Mouse (Mus musculus) embryonic fibroblast, embryonic 13.5 days (primary cell): ENCODE results near the gene Stk31.

Experiments used
- CTCF ChIP-seq: IDR thresholded peaks from 2 replicates; pipeline ENCODE4 v1.5.1; 2011; ENCODE audit warnings: mild to moderate bottlenecking, control low read depth, low read length, moderate library complexity, borderline replicate concordance; ENCODE audit not compliant: insufficient read depth
- POLR2A ChIP-seq: IDR thresholded peaks from 2 replicates; pipeline ENCODE4 v1.6.1; 2011; ENCODE audit warnings: low read depth, mild to moderate bottlenecking, control low read depth, low read length, moderate library complexity

DNA sequence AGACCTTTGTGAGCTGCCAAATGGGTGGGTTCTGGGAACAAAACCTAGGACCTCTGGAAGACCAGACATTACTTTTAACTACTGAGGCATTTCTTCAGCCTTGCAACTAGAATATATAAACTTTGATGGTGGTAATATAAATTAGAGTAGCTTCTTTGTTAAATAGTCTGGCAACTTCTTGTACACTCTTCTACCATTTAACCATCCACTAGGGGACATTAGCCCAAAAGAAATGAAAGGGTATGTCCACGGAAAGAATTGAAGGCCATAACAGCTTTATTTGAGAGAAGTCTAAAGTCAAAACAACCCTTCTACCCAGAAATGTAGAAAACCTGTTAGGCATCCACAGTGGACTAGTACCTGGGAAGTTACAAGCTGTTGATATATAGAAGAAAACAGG, 1.1 kb upstream of the Stk31 start:
- TF ChIP-seq CTCF (no peak), POLR2A (no peak)
